Mouse (Mus musculus): ENCODE measurements around the gene Ddah1.
"Not testable (repeated sequence)": the region's sequence is repeated elsewhere in the genome, so short reads cannot be mapped to it uniquely, and the experiment has no call there.

Ddah1 gene

GRCm38 (mm10) chr3:145872680-145873079, 114.2 kb downstream of the Ddah1 start:
- no peak for DNase-seq

GRCm38 (mm10) chr3:145873271-145873670, 114.8 kb downstream of the Ddah1 start:
- DNase-seq, result no peak

- DNase-seq, result no peak
Measured at GRCm38 (mm10) chr3:145874126-145874525, 115.7 kb downstream of the Ddah1 start.

- no peak for DNase-seq
Measured at GRCm38 (mm10) chr3:145876120-145876519, 117.6 kb downstream of the Ddah1 start.

GRCm38 (mm10) chr3:145878867-145879266, 120.4 kb downstream of the Ddah1 start:
- not testable (repeated sequence) for DNase-seq

GRCm38 (mm10) chr3:145880335-145880734, 121.9 kb downstream of the Ddah1 start:
- no peak for DNase-seq

- no peak for DNase-seq
Measured at GRCm38 (mm10) chr3:145882076-145882874, 123.8 kb downstream of the Ddah1 start.

GRCm38 (mm10) chr3:145883233-145883632, 124.8 kb downstream of the Ddah1 start:
- DNase-seq, result no peak

GRCm38 (mm10) chr3:145885376-145885775, 126.9 kb downstream of the Ddah1 start:
- DNase-seq, result no peak

- no peak for DNase-seq
Measured at GRCm38 (mm10) chr3:145885851-145886464, 127.5 kb downstream of the Ddah1 start.

GRCm38 (mm10) chr3:145887430-145887971, 129.0 kb downstream of the Ddah1 start:
- DNase-seq, result no peak

- no peak for DNase-seq
Measured at GRCm38 (mm10) chr3:145890346-145891132, 132.1 kb downstream of the Ddah1 start.

GRCm38 (mm10) chr3:145892451-145892850, 134.0 kb downstream of the Ddah1 start:
- DNase-seq, result no peak

GRCm38 (mm10) chr3:145894131-145894530, 135.7 kb downstream of the Ddah1 start:
- DNase-seq, result no peak

GRCm38 (mm10) chr3:145897749-145898148, 139.3 kb downstream of the Ddah1 start:
- DNase-seq, result peak in 1 of 2 experiments; percentile 19

- no peak for DNase-seq
Measured at GRCm38 (mm10) chr3:145899832-145900231, 141.4 kb downstream of the Ddah1 start.

GRCm38 (mm10) chr3:145903530-145903929, 145.1 kb downstream of the Ddah1 start:
- no peak for DNase-seq

GRCm38 (mm10) chr3:145904850-145905776, 146.6 kb downstream of the Ddah1 start:
- peak; percentile 42 to 53 for DNase-seq

GRCm38 (mm10) chr3:145906582-145906981, 148.1 kb downstream of the Ddah1 start:
- no peak for DNase-seq

- no peak for DNase-seq
Measured at GRCm38 (mm10) chr3:145912512-145912911, 154.0 kb downstream of the Ddah1 start.

GRCm38 (mm10) chr3:145913263-145913662, 154.8 kb downstream of the Ddah1 start:
- no peak for DNase-seq

GRCm38 (mm10) chr3:145913942-145914341, 155.5 kb downstream of the Ddah1 start:
- DNase-seq, result not testable (repeated sequence)

All from lung, adult 18-20 months (tissue).